Mouse (Mus musculus) intestine, embryonic 15.5 days (tissue): ENCODE results near the gene Ppp1r35. TPM values are rescaled to one million over a fixed set of nuclear protein-coding genes. Genes with fewer than 3 reads are reported as not detected.

Experiments used
- ATAC-seq: fragments of 200-750 bp; cut with Nextera tagmentation; 2 replicates; pipeline ENCODE4 v1.8.0; 2017; ENCODE audit warnings: moderate TSS enrichment, moderate library complexity
- H3K27ac ChIP-seq: fragments of 300-500 bp; sonication (generic); 2 replicates; pipeline ENCODE4 v1.5.1; 2015; ENCODE audit warnings: mild to moderate bottlenecking, inconsistent platforms
- H3K27me3 ChIP-seq: fragments of 300-500 bp; sonication (generic); replicated peaks from 2 replicates; pipeline ENCODE4 v1.6.1; 2015; ENCODE audit warnings: inconsistent platforms
- H3K36me3 ChIP-seq: fragments of 300-500 bp; sonication (generic); 2 replicates; pipeline ENCODE4 v1.6.1; 2015; ENCODE audit warnings: inconsistent platforms
- H3K4me1 ChIP-seq: fragments of 300-500 bp; sonication (generic); replicated peaks from 2 replicates; pipeline ENCODE4 v1.6.1; 2015; ENCODE audit warnings: inconsistent platforms
- H3K4me2 ChIP-seq: fragments of 300-500 bp; sonication (generic); replicated peaks from 2 replicates; pipeline ENCODE4 v1.6.1; 2015; ENCODE audit warnings: mild to moderate bottlenecking, inconsistent platforms
- H3K4me3 ChIP-seq: fragments of 300-500 bp; sonication (generic); replicated peaks from 2 replicates; pipeline ENCODE4 v1.5.1; 2015; ENCODE audit warnings: inconsistent platforms
- H3K9ac ChIP-seq: fragments of 300-500 bp; sonication (generic); 2 replicates; pipeline ENCODE4 v1.6.1; 2015; ENCODE audit warnings: inconsistent platforms
- H3K9me3 ChIP-seq: fragments of 300-500 bp; sonication (generic); 2 replicates; pipeline ENCODE4 v1.6.1; 2016; ENCODE audit warnings: inconsistent platforms
- WGBS: fragments of 180-500 bp; shearing (Covaris S2); methylation state at CpG from one replicate; pipeline ENCODE4 v1.1.7; 2015; 5-methylcytosine and 5-hydroxymethylcytosine counted together
- polyA plus RNA-seq: library from polyadenylated mRNA; unstranded; fragments of >200 nt; fragmentation: Nextera tagmentation; extraction: Ambion mirVana; gene quantifications from 2 replicates; pipeline ENCODE4 v1.2.1, GENCODE M21; 2015

The Ppp1r35 gene
- polyA plus RNA-seq, 1 experiment from 2014 or later = 22.3 TPM

GRCm38 (mm10) chr5:137788171-137788570 is 9.5 kb downstream of the Ppp1r35 start:
- no peak for ATAC-seq
- Histone ChIP-seq H3K4me3 (peak overlapping the region; percentile 88), H3K4me1 (peaks cover 26% of the 10 kb centered on the region), H3K36me3 (no peaks in the 10 kb centered on the region; the same call in 1 of the 2 replicates), H3K27me3 (no peaks in the 10 kb centered on the region), H3K4me2 (peak overlapping the region; percentile 83), H3K9me3 (no peaks in the 10 kb centered on the region), H3K9ac (no peak overlapping the region), H3K27ac (no peak overlapping the region)
- 77% methylated on average over 24 of the region's 24 CpGs for WGBS

DNA sequence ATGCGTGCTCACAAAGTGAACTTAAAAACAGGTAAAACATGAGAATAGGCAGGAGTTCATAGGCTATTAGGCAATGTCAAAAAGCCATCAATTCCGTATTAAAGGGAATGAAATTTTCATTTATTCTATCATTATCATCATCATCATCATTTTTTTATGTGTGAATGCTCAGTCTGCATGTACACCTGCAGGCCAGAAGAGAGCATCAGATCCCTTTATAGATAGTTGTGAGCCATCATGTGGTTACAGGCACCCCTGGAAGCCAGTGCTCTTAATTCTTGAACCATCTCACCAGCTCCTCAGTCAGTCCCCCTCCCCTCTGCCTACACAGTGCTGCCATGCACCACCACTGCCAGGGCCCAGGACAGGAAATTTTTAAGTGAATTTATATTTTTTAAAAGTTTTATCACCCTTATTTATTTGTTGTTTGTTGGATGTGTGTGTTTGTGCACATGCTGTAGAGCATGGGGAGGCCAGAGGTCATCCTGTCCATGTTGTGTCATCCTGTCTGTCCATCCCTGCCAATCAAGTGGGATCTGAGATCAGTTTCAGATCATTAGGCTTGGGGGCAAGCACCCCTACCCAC is 10.4 kb downstream of the Ppp1r35 start:
- Histone ChIP-seq H3K9me3 (no peaks in the 10 kb centered on the region), H3K4me1 (peaks cover 17% of the 10 kb centered on the region), H3K36me3 (no peaks in the 10 kb centered on the region; the same call in 1 of the 2 replicates), H3K27ac (no peak overlapping the region), H3K27me3 (no peaks in the 10 kb centered on the region), H3K4me3 (no peak overlapping the region), H3K4me2 (no peak overlapping the region), H3K9ac (no peak overlapping the region)
- 94% methylated on average over 2 of the region's 2 CpGs for WGBS
- no peak for ATAC-seq

DNA sequence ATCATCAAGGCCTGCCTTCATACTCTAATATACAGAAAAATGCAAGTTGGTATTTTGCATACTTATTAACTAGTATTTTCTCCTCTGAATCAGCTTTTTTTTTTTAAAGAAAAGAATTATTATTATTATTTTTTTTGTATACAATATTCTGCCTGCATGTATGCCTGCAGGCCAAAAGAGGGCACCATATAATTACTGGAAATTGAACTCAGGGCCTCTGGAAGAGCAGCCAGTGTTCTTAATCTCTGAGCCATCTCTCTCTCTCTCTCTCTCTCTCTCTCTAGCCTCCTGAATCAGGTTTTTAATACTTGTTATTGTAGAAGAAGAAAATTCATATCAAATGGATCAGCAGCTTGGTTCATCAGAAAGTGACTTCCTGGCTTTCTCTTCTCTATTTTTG is 12.9 kb downstream of the Ppp1r35 start:
- H3K9me3 ChIP-seq = no peaks in the 10 kb centered on the region
- ATAC-seq = no peak

GRCm38 (mm10) chr5:137796606-137797005 is 18.0 kb downstream of the Ppp1r35 start:
- no peaks in the 10 kb centered on the region for H3K36me3 ChIP-seq
- no peak overlapping the region for H3K9ac ChIP-seq
- no peak overlapping the region for H3K4me2 ChIP-seq
- no peak for ATAC-seq
- no peaks in the 10 kb centered on the region for H3K9me3 ChIP-seq
- 77% methylated on average over 3 of the region's 3 CpGs for WGBS
- H3K27me3 ChIP-seq = no peaks in the 10 kb centered on the region
- H3K27ac ChIP-seq = no peak overlapping the region
- H3K4me1 ChIP-seq = no peaks in the 10 kb centered on the region
- H3K4me3 ChIP-seq = no peak overlapping the region

More for the DNA sequence above, 12.9 kb downstream of the Ppp1r35 start:
- no peak overlapping the region for H3K4me2 ChIP-seq
- 0 out of 2 replicates have a peak, but pooled peaks cover 6% of the 10 kb centered on the region for H3K4me1 ChIP-seq
- H3K27ac ChIP-seq = no peak overlapping the region
- H3K9ac ChIP-seq = no peak overlapping the region
- no peaks in the 10 kb centered on the region for H3K27me3 ChIP-seq
- H3K4me3 ChIP-seq = no peak overlapping the region
- no peaks in the 10 kb centered on the region for H3K36me3 ChIP-seq

DNA sequence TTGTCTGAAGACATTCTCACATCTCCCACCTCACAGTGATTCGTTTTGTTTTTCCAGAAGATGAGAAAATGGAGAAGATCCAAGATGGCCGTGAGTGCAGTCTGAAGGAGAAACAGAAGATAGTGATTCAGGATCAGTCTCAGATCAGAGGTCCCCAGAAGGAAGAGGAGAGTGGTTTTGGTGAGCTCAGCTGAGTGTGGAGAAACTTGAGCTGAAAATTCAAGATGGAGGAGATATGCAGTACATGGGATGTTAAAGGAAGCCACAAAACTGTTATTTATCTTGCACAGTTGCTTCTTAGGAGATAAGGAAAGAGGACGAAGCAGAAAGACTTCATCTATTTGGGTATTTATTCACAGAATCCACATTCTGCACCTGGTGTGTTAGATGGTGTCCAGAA is 22.3 kb downstream of the Ppp1r35 start:
- 77% methylated on average over 3 of the region's 3 CpGs for WGBS
- Histone ChIP-seq H3K9me3 (no peaks in the 10 kb centered on the region), H3K4me3 (no peak overlapping the region), H3K36me3 (no peaks in the 10 kb centered on the region), H3K4me2 (no peak overlapping the region), H3K27ac (no peak overlapping the region), H3K9ac (no peak overlapping the region), H3K4me1 (no peaks in the 10 kb centered on the region), H3K27me3 (no peaks in the 10 kb centered on the region)
- no peak for ATAC-seq

DNA sequence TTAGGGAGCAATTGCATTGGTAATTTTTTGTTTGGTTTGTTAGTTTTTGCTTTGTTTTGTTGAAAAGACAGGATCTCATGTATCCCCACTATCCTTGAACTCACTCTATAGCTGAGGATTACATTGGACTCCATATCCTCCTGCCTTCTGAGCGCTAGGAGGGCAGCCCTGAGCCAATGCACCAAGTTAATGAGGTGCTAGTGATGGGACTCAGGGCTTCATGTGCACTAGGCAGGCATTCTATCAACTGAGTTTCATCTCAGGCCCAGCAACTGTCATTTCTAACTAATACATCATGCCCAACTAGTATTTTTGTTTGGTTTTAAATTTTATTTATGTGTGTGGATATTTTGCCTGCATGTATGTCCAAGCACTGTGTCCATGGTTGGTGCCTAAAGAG is 27.5 kb downstream of the Ppp1r35 start:
- H3K4me2 ChIP-seq = no peak overlapping the region
- H3K9me3 ChIP-seq = no peaks in the 10 kb centered on the region
- H3K9ac ChIP-seq = no peak overlapping the region
- H3K27me3 ChIP-seq = no peaks in the 10 kb centered on the region
- no peaks in the 10 kb centered on the region for H3K36me3 ChIP-seq
- H3K4me1 ChIP-seq = no peaks in the 10 kb centered on the region
- H3K4me3 ChIP-seq = no peak overlapping the region
- ATAC-seq = no peak
- H3K27ac ChIP-seq = no peak overlapping the region
- WGBS = 74% methylated on average over 1 of the region's 1 CpGs

- Histone ChIP-seq H3K9me3 (no peaks in the 10 kb centered on the region), H3K36me3 (no peaks in the 10 kb centered on the region), H3K4me3 (no peak overlapping the region), H3K27me3 (no peaks in the 10 kb centered on the region), H3K9ac (no peak overlapping the region), H3K4me1 (no peaks in the 10 kb centered on the region), H3K27ac (no peak overlapping the region), H3K4me2 (no peak overlapping the region)
- WGBS = 92% methylated on average over 5 of the region's 5 CpGs
- no peak for ATAC-seq
Measured at GRCm38 (mm10) chr5:137808316-137808715, 29.7 kb downstream of the Ppp1r35 start.

- no peak overlapping the region for H3K4me2 ChIP-seq
- no peak overlapping the region for H3K9ac ChIP-seq
- H3K27me3 ChIP-seq = no peaks in the 10 kb centered on the region
- H3K4me1 ChIP-seq = no peaks in the 10 kb centered on the region; the same call in 1 of the 2 replicates
- ATAC-seq = no peak
- no peak overlapping the region for H3K27ac ChIP-seq
- H3K4me3 ChIP-seq = no peak overlapping the region
- 68% methylated on average over 4 of the region's 4 CpGs for WGBS
- no peaks in the 10 kb centered on the region for H3K9me3 ChIP-seq
- no peaks in the 10 kb centered on the region for H3K36me3 ChIP-seq
Measured at GRCm38 (mm10) chr5:137817466-137818222, 39.0 kb downstream of the Ppp1r35 start.

- 70% methylated on average over 4 of the region's 4 CpGs for WGBS
- Histone ChIP-seq H3K36me3 (no peaks in the 10 kb centered on the region), H3K4me3 (no peak overlapping the region), H3K9ac (no peak overlapping the region), H3K27ac (no peak overlapping the region), H3K4me1 (no peaks in the 10 kb centered on the region; the same call in 1 of the 2 replicates), H3K27me3 (no peaks in the 10 kb centered on the region), H3K9me3 (no peaks in the 10 kb centered on the region), H3K4me2 (no peak overlapping the region)
- ATAC-seq = no peak
Measured at GRCm38 (mm10) chr5:137822126-137822525, 43.5 kb downstream of the Ppp1r35 start.

GRCm38 (mm10) chr5:137822602-137823001 is 44.0 kb downstream of the Ppp1r35 start:
- H3K9ac ChIP-seq = no peak overlapping the region
- H3K4me3 ChIP-seq = no peak overlapping the region
- no peaks in the 10 kb centered on the region for H3K36me3 ChIP-seq
- ATAC-seq = no peak
- H3K27ac ChIP-seq = no peak overlapping the region
- no peaks in the 10 kb centered on the region for H3K9me3 ChIP-seq
- no peak overlapping the region for H3K4me2 ChIP-seq
- H3K4me1 ChIP-seq = no peaks in the 10 kb centered on the region; the same call in 1 of the 2 replicates
- no peaks in the 10 kb centered on the region for H3K27me3 ChIP-seq
- 94% methylated on average over 1 of the region's 1 CpGs for whole genome bisulfite sequencing

DNA sequence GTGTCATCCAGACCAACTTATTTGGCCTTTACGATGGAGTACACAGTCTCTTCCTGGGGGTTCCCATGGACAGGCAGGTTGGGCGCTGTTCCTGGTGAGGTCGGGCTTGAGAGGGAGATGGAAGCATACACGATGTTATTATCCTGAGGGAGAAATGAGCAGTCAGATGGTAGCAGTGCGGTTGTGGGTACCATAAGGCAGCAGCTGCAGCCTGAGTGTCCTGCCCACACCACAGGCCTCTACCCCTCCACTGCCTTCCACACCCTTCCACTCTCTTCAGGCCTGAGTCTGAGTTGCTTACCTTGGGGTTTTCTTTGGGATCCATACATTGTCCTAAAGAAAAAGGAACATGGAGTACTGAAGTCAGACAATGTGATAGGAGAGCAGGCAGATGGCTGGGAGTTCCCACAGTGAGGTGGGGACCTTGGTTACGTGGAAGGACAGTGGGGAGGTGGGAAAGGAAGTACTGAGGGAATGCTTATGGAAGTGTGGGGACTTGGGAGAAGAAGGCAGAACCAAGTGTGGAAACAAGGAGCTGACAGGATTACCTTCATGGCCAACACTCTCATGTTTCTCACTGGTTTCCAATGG is 44.9 kb downstream of the Ppp1r35 start:
- Histone ChIP-seq H3K9ac (no peak overlapping the region), H3K4me2 (no peak overlapping the region), H3K36me3 (no peaks in the 10 kb centered on the region), H3K27ac (no peak overlapping the region), H3K9me3 (no peaks in the 10 kb centered on the region), H3K27me3 (no peaks in the 10 kb centered on the region), H3K4me3 (no peak overlapping the region), H3K4me1 (no peaks in the 10 kb centered on the region)
- 84% methylated on average over 6 of the region's 6 CpGs for WGBS
- no peak for ATAC-seq

GRCm38 (mm10) chr5:137825030-137825429 is 46.4 kb downstream of the Ppp1r35 start:
- H3K4me1 ChIP-seq = no peaks in the 10 kb centered on the region
- H3K36me3 ChIP-seq = no peaks in the 10 kb centered on the region
- H3K9me3 ChIP-seq = no peaks in the 10 kb centered on the region
- H3K27ac ChIP-seq = no peak overlapping the region
- no peak for ATAC-seq
- 90% methylated on average over 3 of the region's 3 CpGs for WGBS
- H3K27me3 ChIP-seq = no peaks in the 10 kb centered on the region
- H3K9ac ChIP-seq = no peak overlapping the region
- H3K4me3 ChIP-seq = no peak overlapping the region
- no peak overlapping the region for H3K4me2 ChIP-seq
